Mouse (Mus musculus): ENCODE data around the gene Trim39.

The Trim39 gene

DNA sequence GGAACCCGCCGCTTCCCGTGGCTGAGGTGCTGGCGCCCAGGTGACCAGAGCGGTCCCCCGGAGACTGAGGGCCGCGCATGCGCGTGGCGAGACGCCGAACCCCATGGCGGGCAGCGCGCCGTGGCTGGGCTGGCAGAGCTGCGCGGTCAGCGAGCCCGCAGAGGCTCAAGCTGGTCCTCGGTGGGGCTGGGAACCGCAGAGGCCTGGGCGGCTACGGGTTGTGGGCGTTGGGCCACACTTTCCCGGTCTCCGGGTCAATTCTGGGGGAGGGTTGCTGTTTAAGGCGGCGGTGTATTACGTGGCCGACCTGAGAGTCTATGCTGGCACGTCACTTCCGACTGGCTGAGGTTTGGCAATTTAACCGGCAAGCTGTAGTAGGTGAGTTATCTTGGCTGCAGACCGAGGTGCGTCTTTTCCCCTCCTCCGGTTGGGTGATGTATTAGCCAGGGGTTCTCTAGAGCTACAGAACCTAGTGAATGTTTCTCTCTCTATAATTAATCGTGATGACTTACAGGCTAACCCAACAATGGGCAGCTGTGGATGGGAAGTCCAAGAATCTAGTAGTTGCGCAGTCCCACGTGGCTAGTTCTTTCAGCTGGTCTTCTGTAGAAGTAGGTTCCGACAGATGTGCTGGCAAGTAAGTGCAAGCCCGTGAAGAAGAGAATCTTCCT is at the start of gene Trim39:
Gene Trim39, minus strand, starts transcription at position 662 of the 671 bp plus-strand sequence.
- DNase-seq (ENCODE audit: low spot score), result peak; percentile 90

DNA sequence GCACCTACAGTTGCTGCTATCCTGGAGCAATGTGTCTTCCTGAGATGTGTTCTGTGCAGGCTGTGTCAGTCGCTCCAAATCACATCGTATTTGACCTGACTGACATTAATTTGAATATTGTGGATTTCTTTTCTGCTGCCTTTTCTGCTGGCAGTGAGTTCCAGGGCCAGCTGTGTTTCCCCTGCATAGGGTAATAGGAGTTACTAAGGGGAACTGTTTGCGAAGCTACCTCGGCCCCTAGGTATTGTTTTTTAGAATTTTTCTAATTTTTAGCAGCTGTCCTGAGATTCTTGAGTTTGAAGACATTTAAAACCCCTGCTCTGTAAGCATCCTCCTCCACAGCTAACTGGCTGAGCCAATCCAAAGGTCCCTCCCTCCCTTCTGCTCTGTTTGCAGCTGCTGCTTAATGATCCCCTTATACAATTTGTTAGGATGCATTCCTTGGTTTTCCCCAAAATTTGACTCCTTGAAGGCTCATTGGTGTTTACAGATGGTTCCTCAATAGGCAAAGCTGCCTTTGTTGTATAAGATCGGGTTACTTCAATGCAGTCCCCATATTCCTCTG is 43.7 kb upstream of the Trim39 start:
- no peak for DNase-seq (ENCODE audit: low spot score)

DNA sequence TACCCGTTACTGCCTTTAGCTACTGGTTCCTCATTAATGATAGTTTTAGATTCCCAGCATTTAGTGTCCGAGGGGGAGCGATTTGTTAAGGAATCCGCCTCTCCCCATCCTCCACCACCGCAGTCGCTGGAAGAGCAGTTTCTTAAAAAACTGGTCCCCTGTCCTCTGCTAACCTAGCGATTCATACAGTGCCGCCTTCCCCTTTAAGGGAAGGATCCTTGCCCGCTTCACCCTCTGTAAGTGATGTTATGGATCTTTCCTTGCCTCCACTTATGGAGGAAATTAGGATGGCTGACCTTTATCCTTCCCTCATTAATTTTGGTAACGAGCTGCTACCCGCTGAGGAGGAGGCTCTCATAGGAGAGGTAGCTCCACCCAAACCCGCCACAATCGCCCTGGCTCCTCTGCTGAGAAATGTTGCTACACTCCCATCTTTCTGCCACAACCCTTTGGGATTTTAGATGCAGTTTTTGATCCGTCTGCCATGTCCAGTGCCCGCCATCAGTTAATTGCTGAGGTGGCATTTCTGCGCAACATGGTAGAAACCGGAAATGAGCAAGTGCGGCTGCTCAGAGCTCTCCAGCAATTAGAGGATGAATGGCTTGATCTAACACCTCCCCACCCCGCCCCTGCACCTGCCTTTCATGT is 43.1 kb upstream of the Trim39 start:
- DNase-seq (ENCODE audit: low spot score), result peak; percentile 76

DNA sequence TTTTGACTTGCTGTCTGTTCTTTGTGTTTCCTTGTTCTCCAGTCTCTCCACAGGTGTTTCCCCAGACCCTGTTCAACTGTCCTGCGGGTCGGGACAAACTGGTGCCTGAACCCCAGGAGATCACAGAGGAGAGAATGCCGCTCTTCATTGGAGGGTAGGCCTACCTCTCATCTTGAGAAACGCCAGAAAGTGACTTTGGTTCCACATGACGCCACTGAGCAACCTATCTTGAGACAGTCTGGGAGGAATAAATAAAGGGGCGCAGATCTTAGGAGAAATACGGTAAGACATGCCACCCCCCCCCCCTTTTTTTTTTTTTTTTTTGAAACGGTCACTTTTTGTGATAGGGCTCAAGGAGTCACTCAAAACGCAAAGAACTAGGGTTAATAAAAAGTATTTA is 42.5 kb upstream of the Trim39 start:
- peak; percentile 1 for DNase-seq (ENCODE audit: low spot score)

DNA sequence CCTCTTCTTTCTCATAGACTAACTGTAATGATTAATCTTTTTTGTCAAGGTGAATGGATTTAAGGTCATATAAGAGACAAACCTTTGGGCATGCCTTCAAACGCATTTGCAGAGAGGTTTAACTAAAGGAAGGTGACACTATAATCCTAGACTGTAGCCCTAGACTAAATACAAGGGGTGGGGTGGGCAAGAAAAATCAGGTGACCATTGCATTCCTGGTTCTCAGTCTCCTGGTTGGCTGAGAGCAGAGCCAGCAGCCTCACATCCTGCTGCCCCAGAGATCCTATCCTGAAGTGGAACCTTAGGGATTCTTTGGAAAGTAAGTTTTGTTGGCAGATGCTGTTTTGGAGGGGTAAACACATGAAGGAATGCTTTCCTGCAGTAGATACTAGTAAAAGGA is 37.2 kb upstream of the Trim39 start:
- no peak for DNase-seq (ENCODE audit: low spot score)

DNA sequence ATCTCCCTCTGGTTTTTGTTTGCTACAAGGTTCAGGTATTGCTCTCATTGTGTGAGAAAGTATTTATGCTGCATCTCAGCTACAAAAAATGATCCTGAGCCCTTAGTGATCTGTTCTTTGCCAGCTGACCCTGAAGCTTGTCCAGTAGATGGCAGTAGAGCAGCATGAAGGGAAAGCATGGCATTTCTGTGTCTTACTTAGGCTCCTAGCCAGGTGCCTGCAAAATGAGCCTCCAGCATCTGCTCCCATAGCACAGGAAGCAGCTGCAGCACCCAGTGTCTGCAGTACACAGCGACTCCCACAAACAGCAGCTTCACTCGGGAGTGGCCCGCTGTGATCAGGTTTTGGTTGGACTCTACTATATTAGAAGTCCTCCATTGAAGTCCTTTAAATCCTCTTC is 36.8 kb upstream of the Trim39 start:
- DNase-seq (ENCODE audit: low spot score), result peak; percentile 76

DNA sequence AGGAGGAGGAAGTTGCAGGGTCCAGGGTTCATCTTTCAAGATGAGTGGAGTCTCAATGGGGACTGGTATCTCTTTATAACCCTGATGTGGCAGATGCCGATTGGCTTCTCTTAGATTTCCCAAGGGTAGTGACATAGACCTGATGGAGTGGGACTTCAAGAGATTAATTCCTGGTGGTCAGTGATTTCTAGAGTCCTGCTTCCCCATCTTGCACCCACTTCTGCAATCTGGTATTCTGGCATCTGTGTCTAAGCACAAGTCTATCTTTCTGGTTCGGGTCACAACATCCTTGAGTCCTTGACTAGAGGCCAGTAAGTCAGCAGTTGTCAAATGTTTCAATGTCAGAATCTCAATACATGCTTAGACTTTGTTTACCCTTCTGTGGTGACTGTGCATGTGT is 14.3 kb upstream of the Trim39 start, which contains the start of gene H2-M10.2:
Gene H2-M10.2, minus strand, starts transcription at position 101 of the 400 bp plus-strand sequence.
- DNase-seq (ENCODE audit: low spot score), result no peak

DNA sequence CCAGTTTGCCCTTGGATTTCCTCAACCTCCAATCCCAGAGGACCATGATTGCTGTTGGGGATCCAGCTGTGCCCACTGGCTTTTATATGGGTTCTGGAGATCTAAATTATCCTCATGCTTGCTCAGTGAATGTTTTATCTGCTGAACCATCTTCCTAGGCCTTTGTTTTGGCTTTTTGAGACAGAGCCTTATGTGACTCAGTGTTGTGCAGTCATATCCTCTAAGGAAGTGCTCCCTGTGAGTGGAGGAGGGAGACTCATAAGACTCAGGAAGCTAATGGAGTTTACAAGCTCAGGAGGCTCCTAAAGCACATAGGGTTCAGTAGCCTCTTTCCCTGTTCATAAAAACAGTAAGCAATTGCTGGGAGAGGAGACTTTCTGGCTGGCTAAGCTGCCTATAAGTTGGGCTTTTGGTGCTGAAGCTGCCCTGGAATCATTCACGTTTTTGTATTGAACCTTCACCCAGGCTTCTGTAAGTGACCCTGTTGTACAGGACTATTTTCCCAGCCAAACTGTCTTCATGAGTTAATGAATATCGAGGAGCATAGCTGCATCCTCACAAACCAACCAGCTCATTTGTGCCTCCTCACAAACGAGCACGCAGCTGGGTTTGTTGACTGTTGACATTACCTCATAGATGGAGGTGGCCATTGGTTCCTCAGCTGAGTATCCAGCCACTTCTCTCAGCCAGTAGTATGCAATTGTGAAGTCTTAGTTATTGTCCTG is 9.6 kb upstream of the Trim39 start:
- no peak for DNase-seq (ENCODE audit: low spot score)

DNA sequence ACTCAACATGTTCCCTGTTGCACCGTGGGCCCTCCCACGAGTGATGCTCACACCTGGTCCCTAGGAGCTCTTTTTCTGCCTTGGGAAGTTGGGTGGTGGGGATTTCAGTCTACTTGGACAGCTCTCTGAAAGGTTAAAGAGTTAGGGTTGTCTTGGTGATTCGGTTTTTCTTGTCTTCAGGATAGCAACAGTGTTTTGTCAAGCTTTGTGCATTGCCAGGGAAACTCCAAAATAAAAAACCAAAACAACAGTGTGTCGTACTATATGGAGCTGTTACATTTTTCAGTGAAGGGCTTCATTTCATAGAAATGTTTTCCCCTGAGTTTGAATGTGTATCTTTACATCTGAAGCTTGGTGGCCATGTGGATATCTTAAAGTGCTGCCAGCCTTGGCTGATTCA is 2.7 kb upstream of the Trim39 start:
- DNase-seq (ENCODE audit: low spot score), result no peak

DNA sequence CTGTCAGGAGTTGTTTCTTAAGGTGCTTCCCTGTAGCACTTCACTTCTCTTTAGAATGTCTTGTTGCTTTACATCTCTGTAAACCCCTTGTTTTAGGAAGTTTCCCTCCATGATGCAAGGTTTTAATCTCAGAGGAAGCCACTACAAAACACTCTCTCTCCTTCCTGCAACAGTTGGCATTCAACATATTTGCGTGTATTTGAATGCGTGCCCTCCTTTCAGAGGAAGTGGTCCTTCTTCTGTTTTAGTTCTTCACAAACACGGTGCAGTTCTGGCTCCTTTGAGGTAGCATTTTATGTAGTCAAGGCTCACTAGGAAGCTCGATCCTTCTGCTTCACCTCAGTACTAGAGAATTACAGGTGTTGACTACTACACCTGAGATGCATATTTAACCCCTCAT is 1.7 kb upstream of the Trim39 start:
- DNase-seq (ENCODE audit: low spot score), result peak; percentile 40

DNA sequence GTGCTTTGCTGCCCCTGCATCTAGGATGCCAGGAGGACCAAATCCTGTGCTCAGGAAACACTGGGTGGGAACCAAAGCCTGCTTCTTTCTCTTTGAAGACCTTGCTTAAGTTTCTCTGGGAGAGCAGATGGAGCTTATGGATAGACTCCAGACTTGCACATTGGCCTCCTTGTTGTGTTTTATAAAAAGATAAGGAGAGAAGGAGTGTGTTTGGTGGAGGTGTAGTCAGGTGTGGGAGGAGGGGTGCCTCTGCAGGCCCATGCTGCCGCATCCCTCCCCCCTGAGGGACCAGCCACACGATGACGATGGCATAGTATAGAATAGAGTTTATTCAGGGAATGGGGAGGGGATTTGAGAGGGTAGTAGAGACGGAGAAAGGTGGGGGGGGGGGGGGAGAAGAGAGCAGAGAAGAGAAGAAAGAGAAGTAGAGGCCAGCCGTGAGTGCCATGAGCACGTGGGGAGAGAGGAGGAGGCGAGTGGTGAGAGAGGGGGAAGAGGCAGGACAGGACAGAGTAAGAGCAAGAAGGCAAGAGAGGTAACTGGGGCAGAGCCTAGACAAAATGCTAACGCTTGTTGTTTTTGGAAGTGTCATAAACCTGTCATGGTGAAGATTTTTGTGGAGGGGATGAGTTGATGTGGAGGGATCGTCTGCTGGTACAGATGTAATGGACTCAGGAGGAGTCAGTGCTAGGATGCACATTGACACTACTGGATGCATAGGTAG is 758 bp upstream of the Trim39 start:
- no peak for DNase-seq (ENCODE audit: low spot score)

DNA sequence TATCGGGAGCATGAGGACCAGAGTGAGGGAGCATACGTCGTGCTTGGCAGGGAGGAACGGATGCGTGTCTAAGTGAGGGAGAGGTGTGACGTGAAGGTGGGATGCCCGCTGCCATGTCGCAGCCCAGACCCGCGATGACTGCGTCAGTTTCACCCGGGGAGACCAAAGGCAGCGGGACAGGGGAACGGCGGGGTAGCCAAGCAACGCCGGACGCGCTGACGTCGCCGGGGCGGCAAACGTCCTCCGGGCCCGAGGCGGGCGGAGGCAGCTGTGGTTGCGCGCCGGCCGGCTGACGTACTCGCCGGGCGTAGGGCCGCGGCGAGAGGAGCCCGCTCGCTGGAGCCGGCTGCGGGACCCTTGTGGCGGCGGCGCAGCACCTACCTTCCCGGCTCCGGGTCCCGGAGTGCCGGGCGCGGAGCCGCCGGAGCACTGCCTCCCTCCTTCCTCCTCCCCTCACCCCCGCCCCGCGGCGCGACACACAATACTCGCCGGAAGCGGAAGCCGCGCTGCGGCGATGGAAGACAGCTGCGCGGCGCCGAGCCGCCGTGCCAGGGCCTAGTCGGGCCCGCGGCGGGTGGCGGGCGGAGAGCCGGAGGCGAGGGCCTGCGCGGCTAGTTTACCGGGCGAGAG is 976 bp downstream of the Trim39 start:
- DNase-seq (ENCODE audit: low spot score), result peak; percentile 92

DNA sequence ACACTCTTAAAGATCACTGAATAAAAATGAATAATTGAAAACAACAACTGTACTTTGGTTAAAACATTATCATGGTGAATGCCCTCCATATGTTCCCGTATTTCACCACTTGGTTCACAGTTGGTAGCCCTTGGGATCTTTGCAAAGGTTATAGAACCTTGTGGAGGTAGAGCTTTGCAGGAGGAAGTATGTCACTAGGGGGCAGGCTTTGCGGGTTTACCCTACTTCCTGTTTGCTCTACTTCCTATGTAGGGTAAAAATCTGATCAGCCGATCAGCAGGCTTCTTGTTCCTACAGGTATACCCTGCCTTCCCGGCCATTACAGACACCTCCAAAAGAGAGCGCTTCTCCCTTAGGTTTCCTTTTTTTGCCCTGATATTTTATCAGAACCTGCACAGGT is 6.2 kb downstream of the Trim39 start:
- peak; percentile 77 for DNase-seq (ENCODE audit: low spot score)

DNA sequence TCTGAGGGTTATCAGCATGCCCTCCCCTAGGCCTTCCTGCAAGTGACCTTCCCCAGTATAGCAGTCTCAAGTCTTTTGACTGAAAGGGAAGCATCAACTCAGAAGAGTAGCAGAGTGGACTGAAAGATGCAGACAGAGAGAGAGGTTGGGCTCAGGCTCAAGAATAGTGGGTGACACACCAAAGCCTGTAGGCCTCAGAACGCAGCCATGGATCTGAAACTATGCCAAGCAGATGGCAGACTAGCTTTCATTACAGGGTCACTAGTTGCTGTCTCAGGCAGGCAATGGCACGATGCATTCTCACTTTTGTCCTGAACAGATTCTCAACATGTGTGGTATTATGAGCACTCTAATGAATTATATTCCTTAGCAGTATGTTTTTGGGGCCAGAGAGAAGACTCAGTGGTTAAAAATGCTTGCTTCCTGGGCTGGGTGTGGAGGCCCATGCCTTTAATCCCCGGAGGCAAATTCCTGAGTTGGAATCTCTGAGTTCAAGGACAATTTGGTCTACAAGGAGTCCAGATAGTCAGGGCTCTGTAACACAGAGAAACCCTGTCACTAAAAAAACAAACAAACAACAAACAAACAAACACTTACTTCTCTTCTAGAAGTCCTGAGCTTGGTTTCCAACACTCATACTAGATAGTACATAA is 7.6 kb downstream of the Trim39 start:
- DNase-seq (ENCODE audit: low spot score), result no peak

DNA sequence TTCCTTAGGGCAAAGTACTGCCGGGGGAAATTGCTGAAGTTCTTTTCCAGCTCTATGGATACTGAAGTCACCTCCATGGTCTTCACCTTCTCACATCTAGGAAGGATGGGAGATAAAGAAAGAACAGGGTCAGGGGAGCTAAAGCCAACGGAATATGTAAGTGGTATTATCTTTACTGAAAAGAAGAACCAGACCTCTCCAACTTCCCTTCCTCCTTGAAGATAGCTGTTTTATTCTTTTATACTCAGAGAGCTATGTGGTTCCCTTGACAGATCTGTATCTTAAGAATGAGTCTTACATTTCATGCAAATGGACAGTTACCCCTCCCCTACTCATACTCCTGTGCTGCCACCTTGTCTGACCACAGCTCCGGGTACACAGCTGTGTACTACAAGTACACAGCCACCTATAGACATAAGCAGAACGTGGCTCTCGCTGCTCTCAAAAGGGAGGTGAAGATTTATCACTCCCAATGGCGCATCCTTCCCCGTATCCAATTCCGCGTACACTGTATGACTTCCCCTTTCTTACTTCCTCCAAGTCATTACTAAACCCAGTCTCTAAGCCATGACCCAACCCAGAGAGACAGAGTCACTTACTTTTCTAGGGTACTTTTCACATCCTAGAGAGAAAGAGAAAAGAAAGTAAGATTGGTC is 10.4 kb downstream of the Trim39 start:
- DNase-seq (ENCODE audit: low spot score), result no peak

DNA sequence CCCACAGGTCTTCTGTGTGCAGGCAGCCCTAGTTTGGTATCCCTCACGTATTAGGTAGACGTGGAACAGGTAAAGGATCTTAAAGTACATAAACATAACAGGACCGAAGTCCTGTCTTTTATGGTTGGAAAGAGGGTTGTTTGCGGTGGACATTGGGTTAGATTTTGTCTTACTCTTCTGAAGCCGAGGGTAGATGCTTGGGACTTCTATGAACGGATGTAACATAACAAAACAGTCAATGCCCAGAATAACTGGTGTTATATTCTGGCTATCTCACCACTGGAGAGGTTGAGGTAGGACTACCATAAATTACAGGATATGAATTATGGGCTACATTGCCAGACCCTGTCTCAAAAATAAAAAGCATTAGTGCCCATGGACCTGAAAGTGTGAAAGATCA is 14.1 kb downstream of the Trim39 start, which contains the start of gene Rpp21:
Gene Rpp21, minus strand, starts transcription at position 101 of the 400 bp plus-strand sequence.
- DNase-seq (ENCODE audit: low spot score), result no peak

DNA sequence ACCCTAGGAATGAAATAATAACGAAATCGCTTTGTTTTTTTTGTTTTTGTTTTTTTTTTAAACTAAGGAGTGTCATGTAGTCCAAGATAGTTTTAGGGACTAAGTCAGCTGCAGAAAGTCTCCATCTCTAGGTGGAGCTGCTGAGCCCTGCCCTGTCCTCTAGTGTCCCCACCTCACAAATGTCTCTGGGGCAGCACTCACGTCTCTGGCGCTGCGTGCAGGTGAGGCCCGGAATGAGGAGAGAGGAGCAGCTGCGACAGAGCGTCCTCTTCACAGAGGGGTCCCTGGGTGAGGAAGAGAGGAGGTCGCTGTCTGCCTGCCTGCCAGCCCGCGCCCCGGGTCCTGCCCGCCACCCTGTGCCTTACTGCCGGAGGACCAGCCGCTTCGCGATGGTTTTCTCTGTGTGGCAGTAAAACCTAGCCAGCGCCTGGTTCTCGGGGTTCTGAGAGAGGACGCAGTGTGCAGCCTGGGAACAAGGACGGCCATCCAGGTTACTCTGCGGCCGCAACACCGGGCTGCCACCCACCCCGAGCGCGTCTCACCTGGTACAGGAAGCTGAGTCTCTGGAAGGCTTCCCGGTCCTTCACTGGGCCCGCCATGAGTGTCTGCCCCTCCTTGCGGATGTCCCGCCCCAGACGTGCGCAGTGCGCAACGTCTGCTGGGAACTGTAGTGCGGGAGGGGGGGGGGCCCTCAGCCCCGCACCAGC is 14.7 kb downstream of the Trim39 start:
- DNase-seq (ENCODE audit: low spot score), result peak; percentile 78

DNA sequence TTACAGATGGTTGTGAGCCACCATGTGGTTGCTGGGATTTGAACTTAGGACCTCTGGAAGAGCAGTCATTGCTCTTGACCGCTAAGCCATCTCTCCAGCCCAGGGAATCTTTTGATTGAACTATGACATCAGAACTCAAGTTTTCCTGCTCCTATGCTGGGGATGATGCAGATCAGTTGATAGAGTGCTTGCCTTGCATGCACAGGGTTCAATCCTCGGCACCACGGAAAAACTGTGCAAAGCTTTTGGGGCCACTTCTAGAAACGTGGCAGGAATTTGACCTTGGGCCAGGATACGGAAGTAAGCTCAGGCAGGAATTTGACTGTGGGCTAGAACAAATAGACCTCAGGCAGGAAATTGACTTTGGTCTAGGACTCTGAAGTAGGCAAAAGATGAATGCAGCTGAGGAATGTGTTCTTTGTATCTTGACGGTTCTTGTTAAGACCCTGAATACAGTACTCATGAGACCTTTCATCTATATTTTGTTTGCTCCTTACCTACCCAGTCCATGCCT is 18.9 kb downstream of the Trim39 start:
- no peak for DNase-seq (ENCODE audit: low spot score)

DNA sequence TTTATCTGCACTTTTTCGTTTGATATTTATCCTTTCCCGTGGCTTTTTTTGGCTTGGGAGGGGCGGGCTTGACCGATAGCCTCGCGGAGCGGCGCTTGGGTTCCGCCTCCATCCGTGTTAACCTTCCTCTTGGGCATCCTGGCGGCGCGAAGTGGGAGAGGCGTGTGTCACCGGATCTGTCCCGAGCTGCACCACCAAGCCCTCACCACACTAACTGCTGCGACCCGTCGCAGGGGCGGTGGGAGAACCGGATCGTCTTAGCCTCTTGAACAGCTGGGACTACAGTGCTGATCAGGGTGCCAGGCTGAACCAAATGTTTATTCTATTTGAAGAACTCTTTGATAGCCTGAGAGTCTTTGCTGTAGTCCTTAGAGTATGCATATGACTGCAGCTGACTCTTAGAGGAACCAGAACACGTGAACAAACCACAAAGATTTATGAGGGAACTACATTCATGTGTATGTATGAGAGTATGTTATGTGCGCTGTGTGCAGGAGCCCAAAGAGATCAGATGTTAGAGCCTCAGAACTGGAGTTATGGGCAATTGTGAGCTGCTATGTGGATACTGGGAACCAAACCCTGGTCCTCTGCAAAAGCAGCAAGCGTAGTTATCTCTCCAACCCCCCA is 19.7 kb downstream of the Trim39 start:
- peak; percentile 42 for DNase-seq (ENCODE audit: low spot score)
